Mouse (Mus musculus): ENCODE measurements around the gene P3h4.

- TF ChIP-seq CTCF (IDR thresholded peaks at IDR 0.05; ENCODE audit: borderline replicate concordance, insufficient read depth, low read depth, low read length) (no peak), POLR2A (IDR thresholded peaks at IDR 0.05; ENCODE audit: borderline replicate concordance, insufficient read depth, low read length) (no peak)
Observed at GRCm38 (mm10) chr11:100462699-100463098, 48.1 kb upstream of the P3h4 start.

All from cerebellum, adult 2 months (tissue).